Mouse (Mus musculus) bone marrow macrophage, adult 2 months (primary cell): ENCODE data around the gene Stpg3. TPM values are rescaled to one million over a fixed set of nuclear protein-coding genes. Genes with fewer than 3 reads are reported as not detected.

ENCODE experiments used
- H3K27ac ChIP-seq: 2 replicates; pipeline ENCODE4 v1.5.1; 2012; ENCODE audit warnings: low read depth, low read length; ENCODE audit not compliant: insufficient read depth
- H3K4me1 ChIP-seq: 2 replicates; pipeline ENCODE4 v1.6.1; 2012; ENCODE audit warnings: low read length; ENCODE audit not compliant: control insufficient read depth, insufficient read depth
- H3K4me3 ChIP-seq: 2 replicates; pipeline ENCODE4 v1.5.1; 2012; ENCODE audit warnings: mild to moderate bottlenecking, low read length, moderate library complexity; ENCODE audit not compliant: insufficient read depth
- CTCF ChIP-seq: IDR thresholded peaks from 2 replicates; pipeline ENCODE4 v1.5.1; 2012; ENCODE audit warnings: low read depth, mild to moderate bottlenecking, low read length, moderate library complexity
- POLR2A ChIP-seq: IDR thresholded peaks from 2 replicates; pipeline ENCODE4 v1.6.1; 2012; ENCODE audit warnings: mild to moderate bottlenecking, low read depth, low read length, borderline replicate concordance
- polyA plus RNA-seq: library from polyadenylated mRNA; stranded (reverse); fragments of >200 nt; gene quantifications from 2 replicates; pipeline ENCODE4 v1.2.4, GENCODE M21; 2012; ENCODE audit not compliant: missing spikeins, insufficient read depth, insufficient read length

Stpg3 gene
- polyA plus RNA-seq, 1 experiment: not detected

- TF ChIP-seq POLR2A (no peak), CTCF (no peak)
- Histone ChIP-seq H3K4me3 (peak overlapping the region; percentile 57; the same call in 1 of the 2 replicates), H3K27ac (no peak overlapping the region), H3K4me1 (no peaks in the 10 kb centered on the region)
Observed at GRCm38 (mm10) chr2:25181891-25182397, 32.5 kb downstream of the Stpg3 start.

GRCm38 (mm10) chr2:25180973-25181890 lies 33.2 kb downstream of the Stpg3 start:
- TF ChIP-seq POLR2A: no peak
- no peak for TF ChIP-seq CTCF

GRCm38 (mm10) chr2:25180478-25180903 lies 33.9 kb downstream of the Stpg3 start, which contains the start of gene Nrarp:
TSS of gene Nrarp (plus strand) at chr2:25180758.
- TF ChIP-seq CTCF (no peak), POLR2A (no peak)
- peak within 1 kb of the TSS; percentile 57 for H3K4me3 ChIP-seq

More at GRCm38 (mm10) chr2:25180973-25181890, 33.2 kb downstream of the Stpg3 start:
- Histone ChIP-seq H3K27ac (no peak overlapping the region), H3K4me1 (no peaks in the 10 kb centered on the region), H3K4me3 (peak overlapping the region; percentile 57)

GRCm38 (mm10) chr2:25179566-25180217 lies 34.7 kb downstream of the Stpg3 start:
- Histone ChIP-seq H3K4me3 (no peak overlapping the region), H3K4me1 (no peaks in the 10 kb centered on the region), H3K27ac (no peak overlapping the region)
- TF ChIP-seq CTCF (no peak), POLR2A (no peak)

More at GRCm38 (mm10) chr2:25180478-25180903, 33.9 kb downstream of the Stpg3 start, which contains the start of gene Nrarp:
- Histone ChIP-seq H3K27ac (no peak within 1 kb of the TSS), H3K4me1 (no peaks in the 10 kb centered on the region)

- H3K4me1 ChIP-seq: no peaks in the 10 kb centered on the region
- H3K4me3 ChIP-seq: no peak overlapping the region
- H3K27ac ChIP-seq: no peak overlapping the region
- TF ChIP-seq CTCF (no peak), POLR2A (no peak)
Observed at GRCm38 (mm10) chr2:25178285-25178972, 36.0 kb downstream of the Stpg3 start.

- Histone ChIP-seq H3K27ac (no peak overlapping the region), H3K4me3 (no peak overlapping the region), H3K4me1 (peaks cover 2% of the 10 kb centered on the region)
- TF ChIP-seq POLR2A: no peak
- no peak for TF ChIP-seq CTCF
Observed at GRCm38 (mm10) chr2:25177685-25178084, 36.8 kb downstream of the Stpg3 start.

- H3K4me3 ChIP-seq: no peak overlapping the region
- H3K4me1 ChIP-seq: peaks cover 4% of the 10 kb centered on the region
- TF ChIP-seq CTCF: no peak
- no peak for TF ChIP-seq POLR2A
- no peak overlapping the region for H3K27ac ChIP-seq
Observed at GRCm38 (mm10) chr2:25177076-25177475, 37.4 kb downstream of the Stpg3 start.

GRCm38 (mm10) chr2:25176573-25176972 lies 37.9 kb downstream of the Stpg3 start:
- Histone ChIP-seq H3K4me1 (peaks cover 4% of the 10 kb centered on the region), H3K27ac (no peak overlapping the region), H3K4me3 (no peak overlapping the region)
- TF ChIP-seq POLR2A: no peak
- TF ChIP-seq CTCF: no peak

GRCm38 (mm10) chr2:25175690-25176078 lies 38.8 kb downstream of the Stpg3 start:
- peaks cover 4% of the 10 kb centered on the region for H3K4me1 ChIP-seq
- no peak overlapping the region for H3K27ac ChIP-seq
- TF ChIP-seq POLR2A (no peak), CTCF (no peak)
- no peak overlapping the region for H3K4me3 ChIP-seq
